Comparison of ENCODE assay signal across 24 mouse cellular contexts in the genomic region with DNA sequence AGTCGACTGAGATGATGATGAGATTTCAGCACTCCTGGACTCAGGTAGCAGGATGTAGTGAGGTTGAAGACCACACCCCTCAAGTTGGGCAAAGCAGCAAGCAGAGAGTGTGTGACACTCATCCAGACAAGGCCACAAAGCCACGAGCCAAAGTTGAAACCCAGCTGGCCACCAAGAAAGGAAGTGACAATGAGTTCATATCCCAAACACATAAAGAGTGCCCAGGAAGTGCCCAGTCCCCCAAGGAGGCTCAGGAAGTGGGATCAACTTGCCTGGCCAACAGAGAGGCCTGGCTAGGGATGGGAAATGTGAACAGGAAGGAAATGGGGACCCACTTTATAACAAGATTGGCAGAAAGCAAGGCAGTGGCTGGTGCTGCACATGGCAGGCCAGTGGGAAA. TPM values are rescaled to one million over a fixed set of nuclear protein-coding genes. Genes with fewer than 3 reads are reported as not detected.
DNase-seq lines count a peak whose midpoint lies in the region; ATAC-seq lines count a peak whose summit lies in the region.
"Had no signal": no experiment of that assay in that cellular context is flagged by ENCODE, and none has a peak within 500 bp of the region (broad histone marks: within the 10 kb centered on the region; RNA-seq: fewer than 3 reads in every experiment).

No protein-coding gene starts in this region.

- peak; percentile 70 for DNase-seq in 416B (ENCODE audit: low read depth)
- DNase-seq in left cerebral cortex, postnatal 14 days (ENCODE audit: low spot score in 2 of 2): no peak
- no peak for DNase-seq in ovary, postnatal 10 days (ENCODE audit: low spot score)
- no peak for DNase-seq in ovary, postnatal 14 days (ENCODE audit: low spot score)
- DNase-seq: adrenal gland, adult 8-10 months; adrenal gland, postnatal 14 days; adrenal gland, postnatal 36 days; cerebellum, adult 11-12 months; cerebellum, adult 2 months; cerebellum, adult 9-10 months; cerebellum, postnatal 10 days; cerebellum, postnatal 25 days; embryo, embryonic 11 days had no signal

- intact Hi-C loops in left cerebral cortex, postnatal 14 days (cut with DNase I): no loop called here

- ATAC-seq in granulocyte monocyte progenitor cell, adult 5-6 weeks (replicated peaks; ENCODE audit: poor library complexity, severe bottlenecking): peak; percentile 60
- 0 out of 2 replicates have a peak, but pooled peaks have one; percentile 30 for ATAC-seq in megakaryocyte, adult 5-6 weeks (ENCODE audit: poor library complexity, severe bottlenecking)
- peak; percentile 58 for ATAC-seq in megakaryocyte progenitor cell, adult 5-6 weeks (replicated peaks; ENCODE audit: poor library complexity)
- ATAC-seq: activated CD4-positive, CD25-positive, alpha-beta regulatory T cell, adult 4 months; CD4-positive, CD25-positive, alpha-beta regulatory T cell, adult 4 months; forebrain, embryonic 14.5 days; forebrain, embryonic 16.5 days; Patski had no signal

RNA-seq across cellular contexts. Expression of a gene that starts 33.5 kb away (rescaled TPM):
- not detected in 2 replicates for total RNA-seq in granulocyte monocyte progenitor cell, adult 5-6 weeks (2014; fragmentation: Nextera tagmentation)
- 0.52 TPM in 2 replicates for total RNA-seq in granulocyte monocyte progenitor cell, adult 5-6 weeks (2017)
- not detected in 2 replicates for total RNA-seq in megakaryocyte, adult 5-6 weeks (2015)
- total RNA-seq in megakaryocyte, adult 5-6 weeks (2017): 1.2 TPM in 1 of 2 replicates, not detected in the other
- not detected in 2 replicates for total RNA-seq in megakaryocyte progenitor cell, adult 5-6 weeks (2015)
- total RNA-seq in megakaryocyte progenitor cell, adult 5-6 weeks (2017): not detected in 2 replicates
- not detected for total RNA-seq in left cerebral cortex, postnatal 14 days (2021)
- total RNA-seq: adrenal gland, adult 18-20 months; adrenal gland, adult 8-10 months; adrenal gland, postnatal 14 days; adrenal gland, postnatal 36 days; CH12.LX; G1E had no signal
